Mouse (Mus musculus) liver, embryonic 15.5 days (tissue): ENCODE data around the gene Tmem128. TPM values are rescaled to one million over a fixed set of nuclear protein-coding genes. Genes with fewer than 3 reads are reported as not detected.
A peak's percentile ranks its signal among the peaks of the same experiment; 100 is the strongest.

Experiments
- ATAC-seq: fragments of 200-750 bp; cut with Nextera tagmentation; 2 replicates; pipeline ENCODE4 v1.8.0; 2017; ENCODE audit warnings: moderate number of reproducible peaks, mild to moderate bottlenecking, moderate library complexity; ENCODE audit not compliant: insufficient read depth
- H3K27ac ChIP-seq: fragments of 300-500 bp; sonication (generic); replicated peaks from 2 replicates; pipeline ENCODE4 v1.5.1; 2015; ENCODE audit warnings: mild to moderate bottlenecking, inconsistent platforms
- H3K27me3 ChIP-seq: fragments of 300-500 bp; sonication (generic); 2 replicates; pipeline ENCODE4 v1.6.1; 2015; ENCODE audit warnings: mild to moderate bottlenecking, inconsistent platforms
- H3K36me3 ChIP-seq: fragments of 300-500 bp; sonication (generic); replicated peaks from 2 replicates; pipeline ENCODE4 v1.6.1; 2015; ENCODE audit warnings: moderate library complexity, mild to moderate bottlenecking, inconsistent platforms
- H3K4me1 ChIP-seq: fragments of 300-500 bp; sonication (generic); replicated peaks from 2 replicates; pipeline ENCODE4 v1.6.1; 2015; ENCODE audit warnings: inconsistent platforms
- H3K4me2 ChIP-seq: fragments of 300-500 bp; sonication (generic); 2 replicates; pipeline ENCODE4 v1.6.1; 2015; ENCODE audit warnings: moderate library complexity, mild to moderate bottlenecking, inconsistent platforms
- H3K4me3 ChIP-seq: fragments of 300-500 bp; sonication (generic); replicated peaks from 2 replicates; pipeline ENCODE4 v1.5.1; 2015; ENCODE audit warnings: mild to moderate bottlenecking, inconsistent platforms
- H3K9ac ChIP-seq: fragments of 300-500 bp; sonication (generic); 2 replicates; pipeline ENCODE4 v1.6.1; 2015; ENCODE audit warnings: moderate library complexity, mild to moderate bottlenecking, inconsistent platforms
- H3K9me3 ChIP-seq: fragments of 300-500 bp; sonication (generic); replicated peaks from 2 replicates; pipeline ENCODE4 v1.6.1; 2016; ENCODE audit warnings: inconsistent platforms
- WGBS: fragments of 180-500 bp; shearing (Covaris S2); methylation state at CpG from one replicate; pipeline ENCODE4 v1.1.7; 2015; ENCODE audit warnings: mixed read lengths; ENCODE audit not compliant: insufficient replicate concordance; 5-methylcytosine and 5-hydroxymethylcytosine counted together
- polyA plus RNA-seq: library from polyadenylated mRNA; unstranded; fragments of >200 nt; fragmentation: Nextera tagmentation; extraction: Ambion mirVana; gene quantifications from 2 replicates; pipeline ENCODE4 v1.2.1, GENCODE M21; 2015

Gene Tmem128
- polyA plus RNA-seq, 1 experiment from 2014 or later, result 39.8 TPM

- Histone ChIP-seq H3K27me3 (peaks cover 52% of the 10 kb centered on the region), H3K4me3 (no peak overlapping the region), H3K9ac (no peak overlapping the region), H3K9me3 (no peaks in the 10 kb centered on the region), H3K4me1 (no peaks in the 10 kb centered on the region), H3K36me3 (no peaks in the 10 kb centered on the region), H3K4me2 (no peak overlapping the region), H3K27ac (no peak overlapping the region)
- no peak for ATAC-seq
- 14% methylated on average over 1 of the region's 1 CpGs for WGBS
Observed at GRCm38 (mm10) chr5:38280075-38280474, 20.1 kb downstream of the Tmem128 start.

GRCm38 (mm10) chr5:38285724-38286123 is 25.7 kb downstream of the Tmem128 start:
- WGBS, result 69% methylated on average over 9 of the region's 9 CpGs
- H3K9ac ChIP-seq, result no peak overlapping the region
- no peak overlapping the region for H3K4me2 ChIP-seq
- no peak overlapping the region for H3K4me3 ChIP-seq
- H3K4me1 ChIP-seq, result no peaks in the 10 kb centered on the region
- no peak overlapping the region for H3K27ac ChIP-seq
- H3K9me3 ChIP-seq, result no peaks in the 10 kb centered on the region
- H3K27me3 ChIP-seq, result 0 out of 2 replicates have a peak, but pooled peaks cover 2% of the 10 kb centered on the region
- H3K36me3 ChIP-seq, result no peaks in the 10 kb centered on the region
- no peak for ATAC-seq

GRCm38 (mm10) chr5:38288476-38288875 is 28.5 kb downstream of the Tmem128 start:
- no peak overlapping the region for H3K9ac ChIP-seq
- WGBS, result 54% methylated on average over 3 of the region's 3 CpGs
- H3K9me3 ChIP-seq, result no peaks in the 10 kb centered on the region
- no peak overlapping the region for H3K27ac ChIP-seq
- no peak overlapping the region for H3K4me2 ChIP-seq
- no peaks in the 10 kb centered on the region for H3K36me3 ChIP-seq
- no peak for ATAC-seq
- H3K4me3 ChIP-seq, result no peak overlapping the region
- no peaks in the 10 kb centered on the region for H3K27me3 ChIP-seq
- no peaks in the 10 kb centered on the region for H3K4me1 ChIP-seq

- no peak for ATAC-seq
- Histone ChIP-seq H3K9me3 (no peaks in the 10 kb centered on the region), H3K27me3 (no peaks in the 10 kb centered on the region), H3K4me1 (no peaks in the 10 kb centered on the region), H3K36me3 (no peaks in the 10 kb centered on the region), H3K4me3 (no peak overlapping the region), H3K4me2 (no peak overlapping the region), H3K27ac (no peak overlapping the region), H3K9ac (no peak overlapping the region)
- WGBS, result 69% methylated on average over 12 of the region's 12 CpGs
Observed at GRCm38 (mm10) chr5:38301761-38302411, 41.9 kb downstream of the Tmem128 start.

GRCm38 (mm10) chr5:38302651-38303050 is 42.7 kb downstream of the Tmem128 start:
- WGBS, result 45% methylated on average over 12 of the region's 12 CpGs
- Histone ChIP-seq H3K4me2 (no peak overlapping the region), H3K27ac (no peak overlapping the region), H3K9me3 (no peaks in the 10 kb centered on the region), H3K36me3 (no peaks in the 10 kb centered on the region), H3K4me1 (no peaks in the 10 kb centered on the region; the same call in 1 of the 2 replicates), H3K4me3 (no peak overlapping the region), H3K27me3 (no peaks in the 10 kb centered on the region), H3K9ac (no peak overlapping the region)
- no peak for ATAC-seq

GRCm38 (mm10) chr5:38305241-38305640 is 45.3 kb downstream of the Tmem128 start:
- ATAC-seq, result no peak
- no peaks in the 10 kb centered on the region for H3K36me3 ChIP-seq
- WGBS, result 54% methylated on average over 2 of the region's 2 CpGs
- no peaks in the 10 kb centered on the region for H3K9me3 ChIP-seq
- H3K4me3 ChIP-seq, result no peak overlapping the region
- no peak overlapping the region for H3K9ac ChIP-seq
- H3K4me2 ChIP-seq, result no peak overlapping the region
- H3K27me3 ChIP-seq, result peaks cover 13% of the 10 kb centered on the region; the same call in 1 of the 2 replicates
- H3K27ac ChIP-seq, result no peak overlapping the region
- no peaks in the 10 kb centered on the region; the same call in 1 of the 2 replicates for H3K4me1 ChIP-seq

GRCm38 (mm10) chr5:38307255-38308101 is 47.5 kb downstream of the Tmem128 start:
- peak; percentile 56 for ATAC-seq
- no peak overlapping the region for H3K27ac ChIP-seq
- no peaks in the 10 kb centered on the region for H3K9me3 ChIP-seq
- no peaks in the 10 kb centered on the region; the same call in 1 of the 2 replicates for H3K4me1 ChIP-seq
- no peak overlapping the region for H3K9ac ChIP-seq
- peak overlapping the region; percentile 69 for H3K4me2 ChIP-seq
- peak overlapping the region; percentile 40 for H3K4me3 ChIP-seq
- H3K36me3 ChIP-seq, result no peaks in the 10 kb centered on the region
- 7% methylated on average over 26 of the region's 26 CpGs for WGBS
- H3K27me3 ChIP-seq, result peaks cover 13% of the 10 kb centered on the region; the same call in 1 of the 2 replicates

- Histone ChIP-seq H3K9me3 (no peaks in the 10 kb centered on the region), H3K4me2 (no peak overlapping the region), H3K27ac (no peak overlapping the region), H3K27me3 (peaks cover 13% of the 10 kb centered on the region; the same call in 1 of the 2 replicates), H3K4me3 (no peak overlapping the region), H3K4me1 (no peaks in the 10 kb centered on the region; the same call in 1 of the 2 replicates), H3K9ac (no peak overlapping the region), H3K36me3 (no peaks in the 10 kb centered on the region)
- 31% methylated on average over 5 of the region's 5 CpGs for WGBS
- 0 out of 2 replicates have a peak, but pooled peaks have one; percentile 34 for ATAC-seq
Observed at GRCm38 (mm10) chr5:38308873-38309272, 48.9 kb downstream of the Tmem128 start.

- no peak for ATAC-seq
- no peak overlapping the region for H3K27ac ChIP-seq
- H3K4me1 ChIP-seq, result no peaks in the 10 kb centered on the region; the same call in 1 of the 2 replicates
- no peak overlapping the region for H3K9ac ChIP-seq
- no peaks in the 10 kb centered on the region for H3K9me3 ChIP-seq
- H3K36me3 ChIP-seq, result no peaks in the 10 kb centered on the region
- 47% methylated on average over 3 of the region's 3 CpGs for WGBS
- H3K4me2 ChIP-seq, result no peak overlapping the region
- peaks cover 13% of the 10 kb centered on the region; the same call in 1 of the 2 replicates for H3K27me3 ChIP-seq
- no peak overlapping the region for H3K4me3 ChIP-seq
Observed at GRCm38 (mm10) chr5:38309795-38310194, 49.8 kb downstream of the Tmem128 start.
